In genomic region chr7:89380935-89381705, GRCm38 (mm10) we compare ENCODE assay signal across 13 mouse cellular contexts. TPM values are rescaled to one million over a fixed set of nuclear protein-coding genes. Genes with fewer than 3 reads are reported as not detected.
DNase-seq lines count a peak whose midpoint lies in the region; ATAC-seq lines count a peak whose summit lies in the region.
"Had no signal": no experiment of that assay in that cellular context is flagged by ENCODE, and none has a peak within 500 bp of the region (broad histone marks: within the 10 kb centered on the region; RNA-seq: fewer than 3 reads in every experiment).

No protein-coding gene starts in this region.

- H3K9ac ChIP-seq in kidney, embryonic 14.5 days (ENCODE audit: low read depth, low read length) = no peak overlapping the region; the same call in 1 of the 2 replicates
- H3K9ac ChIP-seq in intestine, embryonic 16.5 days (ENCODE audit: low read depth, low read length) = no peak overlapping the region

- peak overlapping the region; percentile 66; the same call in 1 of the 2 replicates for H3K27ac ChIP-seq in kidney, embryonic 14.5 days (ENCODE audit: low read depth, low read length)
- peak overlapping the region; percentile 30 for H3K27ac ChIP-seq in intestine, embryonic 16.5 days (ENCODE audit: low read length)
- H3K27ac ChIP-seq: macrophage had no signal

- no peaks in the 10 kb centered on the region for H3K27me3 ChIP-seq in kidney, embryonic 14.5 days (ENCODE audit: control insufficient read depth, insufficient read depth, low read length)
- no peaks in the 10 kb centered on the region for H3K27me3 ChIP-seq in intestine, embryonic 16.5 days (replicated peaks; ENCODE audit: control insufficient read depth, insufficient read depth, low read length)

- no peaks in the 10 kb centered on the region for H3K36me3 ChIP-seq in kidney, embryonic 14.5 days (ENCODE audit: control insufficient read depth, insufficient read depth, low read length)
- H3K36me3 ChIP-seq in intestine, embryonic 16.5 days (ENCODE audit: control insufficient read depth, insufficient read depth, low read length) = no peaks in the 10 kb centered on the region

- no peaks in the 10 kb centered on the region for H3K9me3 ChIP-seq in kidney, embryonic 14.5 days (ENCODE audit: control insufficient read depth, low read length)
- no peaks in the 10 kb centered on the region for H3K9me3 ChIP-seq in intestine, embryonic 16.5 days (ENCODE audit: control insufficient read depth, low read length)

- no peak overlapping the region for H3K4me3 ChIP-seq in kidney, embryonic 14.5 days (ENCODE audit: low read length)
- no peak overlapping the region for H3K4me3 ChIP-seq in intestine, embryonic 16.5 days (ENCODE audit: low read length)

- no peak overlapping the region for H3K4me2 ChIP-seq in kidney, embryonic 14.5 days (replicated peaks; ENCODE audit: low read depth, low read length)
- H3K4me2 ChIP-seq in intestine, embryonic 16.5 days (ENCODE audit: low read depth, low read length) = no peak overlapping the region

- peak; percentile 34; the same call in 1 of the 2 replicates for ATAC-seq in frontal cortex, adult (ENCODE audit: low TSS enrichment)
- ATAC-seq in kidney, embryonic 14.5 days (ENCODE audit: low FRiP score, low TSS enrichment) = no peak; the same call in 1 of the 2 replicates
- no peak for ATAC-seq in intestine, embryonic 16.5 days

- peaks cover 6% of the 10 kb centered on the region for H3K4me1 ChIP-seq in kidney, embryonic 14.5 days (ENCODE audit: control insufficient read depth, insufficient read depth, low read length)
- peaks cover 12% of the 10 kb centered on the region; the same call in 1 of the 2 replicates for H3K4me1 ChIP-seq in intestine, embryonic 16.5 days (ENCODE audit: control insufficient read depth, insufficient read depth, low read length)

- 29% methylated on average over 7 of the region's 7 CpGs for WGBS in kidney, embryonic 14.5 days
- WGBS in intestine, embryonic 16.5 days = 29% methylated on average over 7 of the region's 7 CpGs

- no peak for DNase-seq in frontal cortex, postnatal 14 days (ENCODE audit: low spot score in 2 of 2)
- no peak for DNase-seq in kidney, postnatal 4 days
- DNase-seq in 416B (ENCODE audit: low read depth) = peak; percentile 39
- DNase-seq in cerebellum, postnatal 36 days = no peak
- no peak for DNase-seq in ovary, postnatal 10 days (ENCODE audit: low spot score)
- DNase-seq: adrenal gland, postnatal 25 days; B cell, adult 2 months; cerebellum, adult 11-12 months; gastrocnemius, postnatal 25 days had no signal

RNA-seq across cellular contexts. Expression of gene Tmem135, which starts 22.9 kb away (rescaled TPM):
- 19.2 and 31.9 TPM in 2 replicates for polyA plus RNA-seq in kidney, embryonic 14.5 days (2014; fragmentation: Nextera tagmentation; extraction: Ambion mirVana)
- polyA plus RNA-seq in intestine, embryonic 16.5 days (2015; fragmentation: Nextera tagmentation; extraction: Ambion mirVana) = 54.6 and 63.1 TPM in 2 replicates

RNA-seq across cellular contexts. Expression of gene Fzd4, which starts 23.0 kb away (rescaled TPM):
- 19.9 and 42.0 TPM in 2 replicates for polyA plus RNA-seq in kidney, embryonic 14.5 days (2014; fragmentation: Nextera tagmentation; extraction: Ambion mirVana)
- 7.4 and 8.9 TPM in 2 replicates for polyA plus RNA-seq in intestine, embryonic 16.5 days (2015; fragmentation: Nextera tagmentation; extraction: Ambion mirVana)
